Mouse (Mus musculus): ENCODE results near the gene Kif3c.
"Not testable (repeated sequence)": the region's sequence is repeated elsewhere in the genome, so short reads cannot be mapped to it uniquely, and the experiment has no call there.

Kif3c gene

GRCm38 (mm10) chr12:3370979-3371925 is 6.3 kb downstream of the Kif3c start:
- peak; percentile 23 for DNase-seq

GRCm38 (mm10) chr12:3371991-3372390 is 7.1 kb downstream of the Kif3c start:
- no peak for DNase-seq

DNA sequence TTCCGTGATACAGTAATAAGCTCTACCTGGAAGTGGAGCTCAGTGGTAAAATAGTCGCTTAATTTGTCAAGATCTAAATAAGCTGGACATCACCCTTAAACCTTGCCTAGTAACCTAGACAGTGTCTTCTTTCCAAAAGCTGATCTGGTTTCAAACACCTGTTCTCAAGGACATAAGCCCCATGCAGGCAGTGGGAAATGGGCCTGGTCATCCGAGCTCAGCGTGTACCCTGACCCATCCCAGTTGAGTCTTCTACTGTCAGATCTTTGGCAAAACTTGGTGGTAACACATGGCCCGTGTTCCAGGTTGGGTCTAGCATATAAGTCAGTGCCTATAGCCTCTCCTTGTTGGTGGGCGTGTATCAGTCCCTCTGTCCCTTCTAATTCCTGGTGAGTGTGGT is 8.6 kb downstream of the Kif3c start:
- DNase-seq = no peak

DNA sequence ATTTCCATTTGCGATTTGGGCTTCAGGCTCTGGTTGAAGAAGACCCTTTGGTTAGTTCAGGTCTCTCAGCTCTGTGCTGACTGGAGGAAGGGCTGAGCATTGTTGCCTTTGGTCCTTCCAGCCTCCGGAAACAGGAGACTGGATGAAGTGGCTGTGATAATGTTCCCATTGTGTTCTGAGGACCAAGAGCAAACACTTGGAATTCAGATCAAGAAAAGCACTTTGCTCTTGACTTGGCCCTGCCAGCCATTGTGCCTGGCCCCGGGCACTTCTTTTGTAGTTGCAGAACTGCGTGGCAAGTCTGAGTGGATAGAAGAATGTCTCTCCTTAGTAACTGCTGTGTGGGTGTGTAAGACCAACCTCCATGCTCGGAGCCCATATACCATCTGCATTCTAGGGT is 9.6 kb downstream of the Kif3c start:
- DNase-seq = no peak

DNA sequence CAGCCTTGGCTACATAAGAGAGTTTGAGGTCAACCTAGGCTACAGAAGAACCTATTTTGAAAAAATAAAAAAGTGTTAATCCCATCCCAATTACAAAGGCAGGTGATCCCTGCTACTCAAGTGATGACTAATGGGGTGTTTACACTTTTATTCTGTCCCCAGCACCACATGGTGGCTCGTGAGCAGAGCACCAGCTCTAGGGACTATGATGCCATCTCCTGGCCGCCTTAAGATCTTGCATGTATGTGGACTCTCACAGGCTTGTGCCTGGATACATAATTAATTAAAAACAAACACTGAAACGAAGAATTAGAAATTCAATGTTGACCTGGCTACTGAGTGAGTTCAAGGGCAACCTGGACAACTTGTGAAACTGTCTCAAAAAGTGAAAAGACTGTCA is 12.3 kb downstream of the Kif3c start:
- DNase-seq = no peak

DNA sequence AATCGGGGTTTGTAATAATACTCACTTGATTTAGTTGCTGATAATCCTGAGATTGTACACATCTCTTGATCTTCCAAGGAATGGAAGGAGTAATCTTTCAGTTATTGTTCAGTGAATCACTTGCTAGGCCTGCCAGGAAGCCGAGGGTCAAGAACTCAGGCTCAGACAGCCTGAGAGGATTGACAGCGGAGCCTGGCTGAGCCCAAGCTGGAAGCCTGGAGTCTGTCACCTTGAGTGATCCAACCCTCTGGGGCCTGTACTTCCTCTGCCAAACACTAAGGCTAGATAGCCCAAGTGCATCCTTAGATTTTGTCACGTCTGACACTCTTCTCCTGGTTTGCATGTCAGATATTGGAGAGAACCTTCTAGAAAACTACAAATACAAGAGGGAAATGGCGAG is 12.8 kb downstream of the Kif3c start:
- DNase-seq = no peak

DNA sequence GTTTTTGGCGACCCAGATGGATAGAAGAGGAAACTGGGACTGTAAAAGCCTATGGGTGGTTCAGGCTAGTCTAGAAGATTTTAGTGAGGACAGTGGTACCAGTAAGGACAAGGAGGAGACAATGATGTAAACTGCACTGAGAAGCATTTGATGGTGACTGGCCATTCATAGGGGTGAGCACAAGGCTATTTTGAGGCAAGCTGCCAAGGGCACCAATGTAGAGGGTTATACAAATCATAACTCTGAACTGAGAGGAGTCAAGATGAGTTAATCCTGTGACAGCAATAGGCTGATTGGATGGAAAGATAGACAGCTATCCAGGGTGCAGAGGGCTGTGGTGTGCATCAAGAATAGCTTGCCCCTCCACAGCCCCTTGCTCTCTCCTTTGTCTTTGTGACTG is 19.9 kb downstream of the Kif3c start:
- DNase-seq = no peak

DNA sequence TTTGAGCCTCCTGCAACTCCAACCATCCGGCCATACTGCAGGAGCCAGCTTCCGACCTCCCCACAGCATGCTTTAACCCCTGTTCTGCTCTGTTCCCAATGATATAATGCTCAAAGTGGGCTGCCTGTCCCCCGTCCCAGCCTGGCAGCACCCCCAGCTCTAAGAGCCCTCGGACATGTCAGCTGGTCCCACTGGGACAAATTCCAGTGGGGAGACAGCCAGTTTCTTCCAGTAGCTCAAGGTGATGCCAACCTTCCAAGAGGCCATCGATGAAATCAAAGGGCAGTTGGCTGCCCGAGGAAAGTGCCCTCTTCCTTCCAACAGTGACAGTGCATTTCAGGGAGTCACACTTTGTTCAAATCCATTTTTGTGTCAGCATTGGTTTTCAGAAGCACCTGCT is 20.3 kb downstream of the Kif3c start:
- DNase-seq = no peak

DNA sequence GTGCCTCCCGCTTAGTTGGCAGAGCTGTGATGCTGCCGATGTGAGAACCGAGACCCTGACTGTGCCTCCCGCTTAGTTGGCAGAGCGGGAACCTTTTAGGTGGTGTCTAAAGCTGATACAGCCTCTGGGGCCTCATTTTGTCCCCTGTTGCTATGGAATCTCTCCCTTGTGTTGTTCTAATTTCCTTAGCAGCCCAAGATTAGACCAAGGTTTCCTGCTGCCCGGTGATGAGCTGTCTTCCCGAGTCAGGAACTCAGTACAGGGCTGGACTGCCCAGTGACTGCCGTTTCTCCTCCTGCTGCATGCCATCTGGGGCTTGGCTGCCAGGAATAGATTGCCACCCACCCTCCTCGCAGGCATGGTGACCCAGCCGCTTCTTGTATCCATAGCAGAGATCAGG is 21.0 kb downstream of the Kif3c start:
- DNase-seq = no peak

GRCm38 (mm10) chr12:3387891-3388290 is 23.0 kb downstream of the Kif3c start:
- DNase-seq = no peak

DNA sequence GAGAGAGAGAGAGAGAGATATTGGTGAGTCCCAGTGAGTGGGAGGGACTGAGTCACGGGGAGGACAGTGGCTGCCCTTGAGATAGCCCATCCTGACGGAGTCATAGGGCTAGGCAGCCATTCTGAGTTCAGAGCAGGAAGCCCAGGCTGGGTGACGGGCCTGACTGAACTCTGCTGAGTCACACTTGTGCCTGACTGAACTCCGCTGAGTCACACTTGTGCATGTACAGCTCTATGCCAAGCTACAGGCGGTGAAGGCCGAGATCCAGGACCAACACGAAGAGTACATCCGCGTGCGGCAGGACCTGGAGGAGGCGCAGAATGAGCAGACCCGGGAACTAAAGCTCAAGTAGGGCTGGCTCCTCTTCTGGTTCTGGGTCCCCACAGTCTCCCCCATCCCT is 24.5 kb downstream of the Kif3c start:
- no peak for DNase-seq

- no peak for DNase-seq
Measured at GRCm38 (mm10) chr12:3390071-3390470, 25.1 kb downstream of the Kif3c start.

GRCm38 (mm10) chr12:3390577-3391262 is 25.8 kb downstream of the Kif3c start:
- peak; percentile 87 for DNase-seq

GRCm38 (mm10) chr12:3391276-3391675 is 26.3 kb downstream of the Kif3c start:
- DNase-seq = no peak

DNA sequence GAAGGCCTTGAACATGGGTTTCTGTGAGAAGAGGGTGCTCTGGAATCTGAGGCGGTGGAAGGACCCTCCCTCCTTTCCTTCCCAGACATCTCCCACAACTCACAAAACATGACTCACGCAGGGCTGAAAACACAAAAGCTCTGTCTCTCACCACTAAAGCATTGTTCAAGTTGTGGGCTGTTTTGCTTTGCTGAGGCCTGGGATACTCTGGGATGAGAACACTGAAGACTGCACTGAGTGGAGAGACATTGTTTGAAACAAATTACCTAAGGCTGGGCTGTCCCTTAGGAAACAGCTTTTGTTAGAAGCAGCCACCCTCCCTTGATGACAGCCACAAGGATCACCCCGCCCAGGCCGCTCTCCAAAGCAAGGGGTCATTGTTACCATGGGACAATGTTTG is 28.2 kb downstream of the Kif3c start:
- no peak for DNase-seq

- DNase-seq = no peak
Measured at GRCm38 (mm10) chr12:3396931-3397330, 32.0 kb downstream of the Kif3c start.

DNA sequence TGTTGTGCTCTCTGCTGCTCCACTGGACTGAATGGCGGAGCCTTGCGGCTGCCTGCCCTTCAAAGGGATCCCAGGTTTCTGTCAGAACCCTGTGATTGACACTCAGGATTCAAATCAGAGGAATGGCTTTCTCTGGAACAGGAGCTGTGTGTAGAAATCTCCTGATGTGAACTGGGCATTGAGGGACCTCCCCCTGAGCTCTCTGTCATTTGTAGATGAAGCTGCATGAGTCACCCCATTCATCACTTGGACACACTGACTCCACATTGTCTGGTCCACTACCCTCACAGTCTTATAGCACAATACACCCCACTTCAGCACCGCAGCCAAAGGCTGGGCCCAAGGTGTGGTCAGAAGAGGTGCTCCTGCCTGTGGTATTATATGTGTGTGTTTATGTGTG is 40.7 kb downstream of the Kif3c start:
- not testable (repeated sequence) for DNase-seq

- no peak for DNase-seq
Measured at GRCm38 (mm10) chr12:3406585-3406984, 41.7 kb downstream of the Kif3c start.

DNA sequence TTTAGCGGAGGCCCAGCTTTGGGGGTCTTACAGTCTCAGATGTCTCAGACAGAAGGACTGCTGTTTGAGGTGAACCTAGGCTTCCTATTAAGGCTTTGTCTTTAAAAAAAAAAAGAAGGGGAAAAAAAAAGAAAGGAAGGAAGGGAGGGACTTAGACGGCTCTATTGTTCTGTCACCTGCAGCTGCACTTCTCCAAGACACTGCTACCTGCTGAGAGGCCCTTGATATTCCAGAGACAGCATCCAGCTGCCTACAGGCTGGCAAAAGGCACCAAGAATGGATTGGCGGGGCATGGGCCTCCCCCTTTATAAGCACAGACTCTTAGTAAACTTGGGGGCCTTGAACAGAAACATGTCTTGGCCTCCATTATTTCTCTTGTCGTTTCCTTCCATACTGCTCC is 50.0 kb downstream of the Kif3c start:
- DNase-seq = no peak

GRCm38 (mm10) chr12:3418761-3419160 is 53.8 kb downstream of the Kif3c start:
- DNase-seq = no peak

DNA sequence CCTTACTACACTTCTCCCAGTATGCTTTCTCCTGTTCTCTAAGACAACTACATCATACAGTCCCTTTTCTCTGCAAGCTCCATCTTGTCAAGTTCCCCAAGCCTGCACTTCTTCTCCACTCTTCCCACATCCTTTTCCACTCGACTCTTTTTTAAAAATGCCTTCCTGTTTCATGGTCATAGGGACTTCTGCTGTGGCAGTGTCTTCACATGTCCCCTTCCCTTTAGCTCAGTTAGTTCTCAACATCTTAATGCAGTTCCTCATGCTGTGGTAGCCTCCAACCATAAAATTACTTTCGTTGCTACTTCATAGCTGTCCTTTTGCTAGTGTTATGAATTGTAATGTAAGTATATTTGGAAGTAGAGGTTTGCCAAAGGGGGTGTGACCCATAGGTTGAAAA is 55.6 kb downstream of the Kif3c start:
- DNase-seq = no peak

- no peak for DNase-seq
Measured at GRCm38 (mm10) chr12:3422786-3423185, 57.9 kb downstream of the Kif3c start.

DNA sequence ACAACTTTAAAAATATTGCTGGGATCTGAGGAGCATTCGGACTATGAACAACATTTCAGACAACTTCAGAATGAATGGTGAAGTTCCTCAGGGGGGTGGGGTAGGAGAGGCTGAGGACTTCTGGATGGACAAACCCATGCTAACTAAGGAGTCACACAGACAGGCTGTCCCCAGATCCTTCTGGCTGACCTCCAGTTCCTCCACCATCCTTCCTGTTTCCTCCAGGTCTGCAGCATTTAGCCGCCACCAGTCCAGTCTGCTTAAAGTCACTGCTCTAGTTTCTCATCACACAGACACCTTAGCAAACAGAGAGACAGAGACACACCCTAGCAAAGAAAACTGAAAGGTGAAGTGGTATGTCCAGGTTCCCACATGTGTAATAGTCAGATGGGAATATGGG is 59.2 kb downstream of the Kif3c start:
- DNase-seq = no peak

All from embryo, embryonic 11 days (tissue).